Mouse (Mus musculus): Measurements from ENCODE around the gene Dcdc2b. TPM values are rescaled to one million over a fixed set of nuclear protein-coding genes. Genes with fewer than 3 reads are reported as not detected.
A peak's percentile ranks its signal among the peaks of the same experiment; 100 is the strongest.

The Dcdc2b gene
- 8.8 and 10.6 TPM in 2 replicates for polyA plus RNA-seq (2012; rRNA removed)

DNA sequence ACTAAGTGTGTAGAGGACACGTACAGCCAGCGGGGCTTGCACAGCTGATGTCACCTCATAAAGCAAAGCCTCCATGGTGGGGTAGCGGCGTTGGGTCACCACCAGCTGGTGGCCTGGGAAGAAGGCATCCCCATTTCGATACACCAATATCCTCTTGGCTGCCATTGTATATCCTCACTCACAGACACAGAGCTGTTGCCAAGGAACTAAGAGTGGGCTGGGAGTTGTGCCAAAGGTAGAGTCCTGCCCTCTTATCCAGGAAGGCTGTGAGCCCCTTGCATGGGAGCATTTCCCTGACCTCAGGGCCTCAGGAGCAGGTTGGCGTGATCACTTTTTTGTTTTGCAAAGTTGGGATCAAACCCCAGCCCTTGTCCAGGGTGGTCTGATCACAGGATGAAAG, at the start of gene Dcdc2b:
Gene Dcdc2b, minus strand, starts transcription at position 165 of the 400 bp plus-strand sequence.
- peak in 1 of 2 experiments; percentile 38 for DNase-seq
- Histone ChIP-seq H3K4me1 (ENCODE audit: control insufficient read depth, insufficient read depth, low read length) (peaks cover under 1% of the 10 kb centered on the region; the same call in 1 of the 2 replicates), H3K4me3 (replicated peaks; ENCODE audit: insufficient read depth, low read depth, low read length) (no peak within 1 kb of the TSS), H3K27ac (ENCODE audit: insufficient read depth, low read length) (no peak within 1 kb of the TSS), H3K27me3 (ENCODE audit: control insufficient read depth, insufficient read depth, low read length) (no peaks in the 10 kb centered on the region)
- WGBS = 26% methylated on average over 6 of the region's 6 CpGs
- TF ChIP-seq CTCF (IDR thresholded peaks at IDR 0.05; ENCODE audit: borderline replicate concordance, insufficient read depth, low read depth, low read length) = no peak
- no peak for TF ChIP-seq POLR2A (IDR thresholded peaks at IDR 0.05; ENCODE audit: borderline replicate concordance, insufficient read depth, low read length)

- 88% methylated on average over 3 of the region's 3 CpGs for WGBS
- DNase-seq = no peak
- no peaks in the 10 kb centered on the region for H3K27me3 ChIP-seq (ENCODE audit: control insufficient read depth, insufficient read depth, low read length)
- no peak for TF ChIP-seq POLR2A (IDR thresholded peaks at IDR 0.05; ENCODE audit: borderline replicate concordance, insufficient read depth, low read length)
- TF ChIP-seq CTCF (IDR thresholded peaks at IDR 0.05; ENCODE audit: borderline replicate concordance, insufficient read depth, low read depth, low read length) = no peak
- no peak overlapping the region for H3K27ac ChIP-seq (ENCODE audit: insufficient read depth, low read length)
- peaks cover 7% of the 10 kb centered on the region; the same call in 1 of the 2 replicates for H3K4me1 ChIP-seq (ENCODE audit: control insufficient read depth, insufficient read depth, low read length)
- no peak overlapping the region for H3K4me3 ChIP-seq (replicated peaks; ENCODE audit: insufficient read depth, low read depth, low read length)
Observed at GRCm38 (mm10) chr4:129662255-129662813, 48.3 kb upstream of the Dcdc2b start.

GRCm38 (mm10) chr4:129661584-129661983, 47.5 kb upstream of the Dcdc2b start:
- 70% methylated on average over 3 of the region's 3 CpGs for WGBS
- no peak overlapping the region for H3K27ac ChIP-seq (ENCODE audit: insufficient read depth, low read length)
- H3K4me1 ChIP-seq (ENCODE audit: control insufficient read depth, insufficient read depth, low read length) = peaks cover 7% of the 10 kb centered on the region; the same call in 1 of the 2 replicates
- TF ChIP-seq POLR2A (IDR thresholded peaks at IDR 0.05; ENCODE audit: borderline replicate concordance, insufficient read depth, low read length) = no peak
- TF ChIP-seq CTCF (IDR thresholded peaks at IDR 0.05; ENCODE audit: borderline replicate concordance, insufficient read depth, low read depth, low read length) = no peak
- no peak for DNase-seq
- no peak overlapping the region for H3K4me3 ChIP-seq (replicated peaks; ENCODE audit: insufficient read depth, low read depth, low read length)
- no peaks in the 10 kb centered on the region for H3K27me3 ChIP-seq (ENCODE audit: control insufficient read depth, insufficient read depth, low read length)

GRCm38 (mm10) chr4:129654770-129655169, 40.7 kb upstream of the Dcdc2b start:
- WGBS = 89% methylated on average over 14 of the region's 14 CpGs
- Histone ChIP-seq H3K4me3 (replicated peaks; ENCODE audit: insufficient read depth, low read depth, low read length) (no peak overlapping the region), H3K27ac (ENCODE audit: insufficient read depth, low read length) (no peak overlapping the region), H3K4me1 (ENCODE audit: control insufficient read depth, insufficient read depth, low read length) (0 out of 2 replicates have a peak, but pooled peaks cover 1% of the 10 kb centered on the region), H3K27me3 (ENCODE audit: control insufficient read depth, insufficient read depth, low read length) (no peaks in the 10 kb centered on the region)
- TF ChIP-seq CTCF (IDR thresholded peaks at IDR 0.05; ENCODE audit: borderline replicate concordance, insufficient read depth, low read depth, low read length) (no peak), POLR2A (IDR thresholded peaks at IDR 0.05; ENCODE audit: borderline replicate concordance, insufficient read depth, low read length) (no peak)
- DNase-seq = no peak

- WGBS = 93% methylated on average over 8 of the region's 8 CpGs
- H3K4me3 ChIP-seq (replicated peaks; ENCODE audit: insufficient read depth, low read depth, low read length) = no peak overlapping the region
- H3K27me3 ChIP-seq (ENCODE audit: control insufficient read depth, insufficient read depth, low read length) = no peaks in the 10 kb centered on the region
- no peak overlapping the region for H3K27ac ChIP-seq (ENCODE audit: insufficient read depth, low read length)
- DNase-seq = no peak
- TF ChIP-seq POLR2A (IDR thresholded peaks at IDR 0.05; ENCODE audit: borderline replicate concordance, insufficient read depth, low read length) (no peak), CTCF (IDR thresholded peaks at IDR 0.05; ENCODE audit: borderline replicate concordance, insufficient read depth, low read depth, low read length) (no peak)
- no peaks in the 10 kb centered on the region for H3K4me1 ChIP-seq (ENCODE audit: control insufficient read depth, insufficient read depth, low read length)
Observed at GRCm38 (mm10) chr4:129650359-129650758, 36.3 kb upstream of the Dcdc2b start.

GRCm38 (mm10) chr4:129648656-129649055, 34.6 kb upstream of the Dcdc2b start:
- H3K4me3 ChIP-seq (replicated peaks; ENCODE audit: insufficient read depth, low read depth, low read length) = no peak overlapping the region
- 43% methylated on average over 1 of the region's 1 CpGs for WGBS
- no peak for TF ChIP-seq CTCF (IDR thresholded peaks at IDR 0.05; ENCODE audit: borderline replicate concordance, insufficient read depth, low read depth, low read length)
- TF ChIP-seq POLR2A (IDR thresholded peaks at IDR 0.05; ENCODE audit: borderline replicate concordance, insufficient read depth, low read length) = no peak
- no peak for DNase-seq
- no peaks in the 10 kb centered on the region for H3K4me1 ChIP-seq (ENCODE audit: control insufficient read depth, insufficient read depth, low read length)
- H3K27me3 ChIP-seq (ENCODE audit: control insufficient read depth, insufficient read depth, low read length) = no peaks in the 10 kb centered on the region
- H3K27ac ChIP-seq (ENCODE audit: insufficient read depth, low read length) = no peak overlapping the region

DNA sequence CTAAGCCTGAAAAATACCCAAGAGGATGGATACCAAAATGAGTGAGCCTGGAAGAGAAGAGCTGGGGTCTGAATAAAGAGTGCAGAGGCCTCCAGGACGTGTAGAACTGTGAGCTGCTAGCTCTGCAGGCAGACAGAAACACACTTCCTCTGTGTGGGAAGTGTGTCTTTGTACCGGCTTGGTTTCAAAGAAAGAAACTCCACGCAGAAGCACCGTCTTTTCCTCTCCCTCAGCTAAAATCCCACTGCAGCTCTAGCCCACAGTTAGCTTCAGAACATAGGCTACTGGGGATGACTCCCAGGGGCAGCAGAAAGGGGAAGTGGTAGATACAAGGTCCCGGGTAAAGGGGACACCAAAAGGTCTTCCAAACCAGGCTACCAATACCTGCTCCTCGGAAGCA, 31.1 kb upstream of the Dcdc2b start:
- 94% methylated on average over 6 of the region's 6 CpGs for WGBS
- DNase-seq = no peak

DNA sequence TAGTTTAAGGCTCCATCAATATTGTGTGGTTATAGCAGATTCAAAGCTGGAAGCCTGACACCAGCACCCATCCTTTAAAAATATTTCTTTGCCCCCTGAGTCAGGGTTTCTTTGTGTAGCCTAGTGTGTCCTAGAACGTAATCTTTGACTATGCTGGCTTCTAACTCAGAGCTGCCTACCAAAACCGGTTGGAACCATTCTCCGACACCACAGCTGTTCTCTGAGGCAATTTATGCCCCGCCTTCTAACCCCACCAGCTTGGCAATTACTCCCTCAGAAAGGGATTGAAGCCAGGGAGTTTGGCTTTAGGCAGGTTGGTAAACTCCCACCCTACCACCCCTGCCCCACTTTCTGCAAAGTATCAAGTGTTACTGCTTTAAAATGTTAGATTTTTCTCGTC, 27.7 kb upstream of the Dcdc2b start:
- Histone ChIP-seq H3K27ac (ENCODE audit: insufficient read depth, low read length) (no peak overlapping the region; the same call in 1 of the 2 replicates), H3K27me3 (ENCODE audit: control insufficient read depth, insufficient read depth, low read length) (no peaks in the 10 kb centered on the region), H3K4me1 (ENCODE audit: control insufficient read depth, insufficient read depth, low read length) (peaks cover 12% of the 10 kb centered on the region), H3K4me3 (replicated peaks; ENCODE audit: insufficient read depth, low read depth, low read length) (no peak overlapping the region)
- peak; percentile 17 to 41 for DNase-seq
- TF ChIP-seq CTCF (IDR thresholded peaks at IDR 0.05; ENCODE audit: borderline replicate concordance, insufficient read depth, low read depth, low read length) = no peak
- no peak for TF ChIP-seq POLR2A (IDR thresholded peaks at IDR 0.05; ENCODE audit: borderline replicate concordance, insufficient read depth, low read length)
- WGBS = 26% methylated on average over 5 of the region's 5 CpGs

More for the DNA sequence above, 31.1 kb upstream of the Dcdc2b start:
- H3K27me3 ChIP-seq (ENCODE audit: control insufficient read depth, insufficient read depth, low read length) = no peaks in the 10 kb centered on the region
- no peak overlapping the region for H3K27ac ChIP-seq (ENCODE audit: insufficient read depth, low read length)
- no peaks in the 10 kb centered on the region for H3K4me1 ChIP-seq (ENCODE audit: control insufficient read depth, insufficient read depth, low read length)
- H3K4me3 ChIP-seq (replicated peaks; ENCODE audit: insufficient read depth, low read depth, low read length) = no peak overlapping the region
- TF ChIP-seq POLR2A (IDR thresholded peaks at IDR 0.05; ENCODE audit: borderline replicate concordance, insufficient read depth, low read length) (no peak), CTCF (IDR thresholded peaks at IDR 0.05; ENCODE audit: borderline replicate concordance, insufficient read depth, low read depth, low read length) (no peak)

Data from cerebellum, adult 2 months (tissue).